Mouse (Mus musculus) hindbrain, postnatal 0 days (tissue): ENCODE results near the gene Hint1. TPM values are rescaled to one million over a fixed set of nuclear protein-coding genes. Genes with fewer than 3 reads are reported as not detected.

ENCODE experiments used
- ATAC-seq: fragments of 200-750 bp; cut with Nextera tagmentation; 2 replicates; pipeline ENCODE4 v1.8.0; 2017; ENCODE audit warnings: mild to moderate bottlenecking, moderate TSS enrichment, moderate library complexity
- DNase-seq: peaks from one replicate; pipeline ENCODE4 v3.0.0-alpha.2; 2015; ENCODE audit warnings: low spot score
- H3K27ac ChIP-seq: fragments of 300-500 bp; sonication (generic); 2 replicates; pipeline ENCODE4 v1.5.1; 2014; ENCODE audit warnings: mild to moderate bottlenecking
- H3K27me3 ChIP-seq: fragments of 300-500 bp; sonication (generic); 2 replicates; pipeline ENCODE4 v1.6.1; 2014; ENCODE audit warnings: low read length, mixed read lengths; ENCODE audit not compliant: insufficient read depth
- H3K36me3 ChIP-seq: fragments of 300-500 bp; sonication (generic); 2 replicates; pipeline ENCODE4 v1.6.1; 2014; ENCODE audit warnings: low read length, mixed read lengths; ENCODE audit not compliant: insufficient read depth
- H3K4me1 ChIP-seq: fragments of 300-500 bp; sonication (generic); 2 replicates; pipeline ENCODE4 v1.6.1; 2014; ENCODE audit warnings: antibody characterized with exemption, low read length, mixed read lengths; ENCODE audit not compliant: insufficient read depth
- H3K4me2 ChIP-seq: fragments of 300-500 bp; sonication (generic); 2 replicates; pipeline ENCODE4 v1.6.1; 2014; ENCODE audit warnings: low read depth, mild to moderate bottlenecking, low read length, moderate library complexity, mixed read lengths
- H3K4me3 ChIP-seq: fragments of 300-500 bp; sonication (generic); 2 replicates; pipeline ENCODE4 v1.5.1; 2014; ENCODE audit warnings: low read length
- H3K9ac ChIP-seq: fragments of 300-500 bp; sonication (generic); replicated peaks from 2 replicates; pipeline ENCODE4 v1.6.1; 2014; ENCODE audit warnings: mild to moderate bottlenecking, low read length, moderate library complexity, mixed read lengths
- H3K9me3 ChIP-seq: fragments of 300-500 bp; sonication (generic); 2 replicates; pipeline ENCODE4 v1.6.1; 2016; ENCODE audit warnings: low read length, mixed read lengths
- CTCF ChIP-seq: IDR thresholded peaks from 2 replicates; pipeline ENCODE4 v1.5.1; 2016; ENCODE audit warnings: antibody characterized with exemption, control low read depth, low read depth
- WGBS: fragments of 180-500 bp; shearing (Covaris S2); extraction: QIAGEN DNeasy Blood & Tissue Kit; methylation state at CpG from one replicate; pipeline ENCODE4 v1.1.7; 2014; 5-methylcytosine and 5-hydroxymethylcytosine counted together
- polyA plus RNA-seq: library from polyadenylated mRNA; unstranded; fragments of >200 nt; fragmentation: Nextera tagmentation; extraction: Ambion mirVana; gene quantifications from 2 replicates; pipeline ENCODE4 v1.2.1, GENCODE M21; 2015
- total RNA-seq: library from RNA; depleted of rRNA; stranded (reverse); fragments of >200 nt; gene quantifications from 2 replicates; pipeline ENCODE4 v1.2.3, GENCODE M21; 2014

Hint1 gene
- total and polyA plus RNA-seq, 2 experiments from 2014 or later = 521 to 1,077 TPM

DNA sequence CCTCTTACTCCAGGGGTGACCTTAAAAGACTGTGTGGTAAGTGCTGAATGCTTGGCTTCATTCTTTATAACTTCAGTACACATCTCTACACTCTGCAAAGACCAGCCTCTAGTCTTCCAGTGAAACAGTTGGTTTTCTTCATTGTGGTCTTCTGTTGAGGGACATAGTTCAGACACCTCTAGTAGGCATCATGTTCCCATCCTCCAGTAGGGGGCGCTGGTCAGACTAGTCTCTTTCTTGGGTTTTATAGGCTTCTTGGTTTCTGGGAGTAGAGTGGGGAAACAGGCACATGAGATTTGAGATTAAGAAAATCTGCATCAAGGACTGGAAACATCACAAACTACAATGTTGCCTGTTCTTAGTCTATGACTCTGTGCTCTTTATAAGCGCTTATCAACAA lies 31.6 kb upstream of the Hint1 start:
- Histone ChIP-seq H3K27ac (no peak overlapping the region), H3K36me3 (no peaks in the 10 kb centered on the region), H3K9me3 (no peaks in the 10 kb centered on the region), H3K4me2 (no peak overlapping the region), H3K9ac (no peak overlapping the region), H3K27me3 (no peaks in the 10 kb centered on the region), H3K4me3 (no peak overlapping the region), H3K4me1 (no peaks in the 10 kb centered on the region)
- TF ChIP-seq CTCF = peak; percentile 41
- 65% methylated on average over 2 of the region's 2 CpGs for WGBS
- no peak for DNase-seq
- no peak for ATAC-seq

DNA sequence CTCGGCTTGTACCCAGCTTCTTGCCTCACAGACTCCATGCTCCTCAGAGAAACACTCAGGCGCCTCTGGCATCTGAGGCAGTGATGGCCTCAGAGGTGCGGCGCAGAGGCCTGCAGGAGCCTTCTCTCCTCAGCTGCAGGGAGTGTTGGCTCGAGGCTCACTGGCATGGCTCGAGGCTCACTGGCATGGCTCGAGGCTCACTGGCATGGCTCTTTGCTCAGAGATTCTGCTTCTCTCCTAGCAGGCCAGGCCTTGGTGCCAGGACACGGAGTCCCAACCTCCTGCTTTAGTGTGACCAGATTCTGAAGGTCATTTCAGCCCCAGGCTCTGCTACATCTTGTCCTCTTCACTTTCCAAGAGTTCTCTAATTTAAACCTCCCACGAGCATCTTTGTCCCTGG lies 30.1 kb upstream of the Hint1 start:
- ATAC-seq (no peak), DNase-seq (no peak)
- H3K4me1 ChIP-seq = no peaks in the 10 kb centered on the region
- no peaks in the 10 kb centered on the region for H3K27me3 ChIP-seq
- H3K27ac ChIP-seq = no peak overlapping the region
- no peak for TF ChIP-seq CTCF
- no peaks in the 10 kb centered on the region for H3K36me3 ChIP-seq
- H3K9ac ChIP-seq = no peak overlapping the region
- 50% methylated on average over 9 of the region's 9 CpGs for WGBS
- H3K4me3 ChIP-seq = no peak overlapping the region
- no peaks in the 10 kb centered on the region for H3K9me3 ChIP-seq
- no peak overlapping the region for H3K4me2 ChIP-seq

DNA sequence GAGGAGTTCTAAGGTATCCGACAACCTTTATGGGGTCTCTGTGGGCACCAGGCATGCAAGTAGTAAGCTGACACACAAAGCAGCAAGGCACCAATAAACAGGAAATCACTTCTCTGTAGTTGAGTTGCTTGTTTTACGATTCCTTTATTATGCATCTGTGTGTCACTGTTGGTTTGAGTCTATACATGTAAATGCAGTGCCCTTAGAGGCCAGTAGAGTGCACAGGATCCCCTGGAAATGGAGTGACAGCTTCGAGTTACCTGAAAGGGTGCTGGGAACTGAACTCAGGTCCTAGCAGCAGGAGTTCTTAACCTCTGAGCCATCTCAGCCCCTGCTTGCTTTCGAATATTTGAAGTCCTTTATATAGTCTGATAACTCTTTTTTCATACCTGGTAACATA lies 26.5 kb upstream of the Hint1 start:
- no peak for ATAC-seq
- no peaks in the 10 kb centered on the region for H3K27me3 ChIP-seq
- 95% methylated on average over 4 of the region's 4 CpGs for WGBS
- no peak overlapping the region for H3K27ac ChIP-seq
- no peak for TF ChIP-seq CTCF
- no peak for DNase-seq
- no peak overlapping the region for H3K4me3 ChIP-seq
- no peaks in the 10 kb centered on the region for H3K9me3 ChIP-seq
- no peaks in the 10 kb centered on the region for H3K4me1 ChIP-seq
- no peaks in the 10 kb centered on the region for H3K36me3 ChIP-seq
- no peak overlapping the region for H3K4me2 ChIP-seq
- no peak overlapping the region for H3K9ac ChIP-seq

DNA sequence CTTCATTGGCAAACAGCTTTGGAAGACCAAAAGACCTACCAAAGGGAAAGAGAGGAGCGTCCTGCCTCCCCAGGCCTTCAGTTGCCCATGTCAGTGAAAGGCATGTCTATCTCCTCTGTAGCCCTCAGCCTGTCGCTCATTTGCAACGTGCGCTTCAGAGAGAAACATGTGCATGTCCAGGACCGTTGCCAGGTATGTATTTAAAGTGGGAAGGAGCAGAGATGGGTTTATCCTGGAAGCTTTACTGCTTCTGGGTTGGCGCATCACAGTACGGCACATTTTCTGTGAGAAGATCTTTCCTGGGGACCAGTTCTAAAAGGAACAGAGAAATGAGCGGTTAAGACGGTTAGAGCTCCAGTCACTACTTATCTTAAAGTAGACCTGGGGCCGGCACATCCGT lies 25.3 kb upstream of the Hint1 start:
- no peaks in the 10 kb centered on the region for H3K27me3 ChIP-seq
- no peaks in the 10 kb centered on the region for H3K9me3 ChIP-seq
- ATAC-seq = no peak
- H3K27ac ChIP-seq = no peak overlapping the region
- no peak overlapping the region for H3K4me2 ChIP-seq
- DNase-seq = no peak
- TF ChIP-seq CTCF = no peak
- H3K9ac ChIP-seq = no peak overlapping the region
- WGBS = 88% methylated on average over 11 of the region's 11 CpGs
- no peak overlapping the region for H3K4me3 ChIP-seq
- no peaks in the 10 kb centered on the region for H3K4me1 ChIP-seq
- no peaks in the 10 kb centered on the region for H3K36me3 ChIP-seq

DNA sequence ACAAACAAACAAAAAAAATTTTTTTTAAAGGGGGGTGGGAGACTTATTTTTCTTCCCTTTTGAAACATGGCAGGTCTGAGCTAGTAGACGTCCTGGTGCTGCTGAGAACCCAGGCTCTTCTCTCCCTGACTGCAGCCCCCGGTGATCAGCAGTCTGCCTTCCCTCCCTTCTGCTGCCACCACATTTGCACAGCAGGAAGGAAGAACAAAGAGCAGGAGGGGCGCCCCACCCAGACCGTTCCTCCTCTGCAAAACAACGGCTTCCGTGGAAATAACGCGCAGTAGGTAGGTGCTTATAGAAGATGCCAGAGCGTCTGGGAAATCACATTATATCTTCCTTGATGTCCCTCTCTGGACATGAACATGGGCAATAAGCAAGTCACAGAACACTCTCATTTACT lies 21.8 kb upstream of the Hint1 start:
- H3K4me1 ChIP-seq = no peaks in the 10 kb centered on the region
- H3K27ac ChIP-seq = no peak overlapping the region
- no peaks in the 10 kb centered on the region for H3K36me3 ChIP-seq
- WGBS = 45% methylated on average over 9 of the region's 9 CpGs
- no peaks in the 10 kb centered on the region for H3K9me3 ChIP-seq
- no peak for TF ChIP-seq CTCF
- ATAC-seq = no peak
- DNase-seq = no peak
- H3K27me3 ChIP-seq = no peaks in the 10 kb centered on the region
- H3K4me2 ChIP-seq = no peak overlapping the region
- no peak overlapping the region for H3K9ac ChIP-seq
- H3K4me3 ChIP-seq = no peak overlapping the region

DNA sequence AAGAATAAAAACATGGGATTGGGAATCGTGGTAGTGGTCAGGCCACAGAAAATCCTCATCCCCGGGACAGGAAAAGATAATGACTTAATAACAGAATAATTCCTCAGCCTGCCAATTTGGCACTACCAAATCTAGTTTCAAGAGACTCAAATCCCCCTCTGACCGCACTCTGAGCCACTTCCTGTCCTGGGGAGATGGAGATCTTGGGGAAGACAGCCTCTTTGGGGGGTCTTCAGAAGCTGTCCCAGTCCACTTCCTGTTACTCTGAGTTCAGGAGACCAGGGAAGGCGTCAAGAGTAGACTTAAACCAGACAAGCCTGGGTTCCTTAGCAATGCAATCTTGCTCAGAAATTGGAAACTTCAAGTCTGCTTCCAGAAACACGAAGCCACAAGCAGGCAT lies 21.2 kb upstream of the Hint1 start:
- no peaks in the 10 kb centered on the region for H3K27me3 ChIP-seq
- no peak for DNase-seq
- H3K36me3 ChIP-seq = no peaks in the 10 kb centered on the region
- WGBS = 74% methylated on average over 5 of the region's 5 CpGs
- no peak overlapping the region for H3K27ac ChIP-seq
- no peak for TF ChIP-seq CTCF
- H3K4me1 ChIP-seq = no peaks in the 10 kb centered on the region
- H3K4me3 ChIP-seq = no peak overlapping the region
- no peaks in the 10 kb centered on the region for H3K9me3 ChIP-seq
- ATAC-seq = no peak
- H3K9ac ChIP-seq = no peak overlapping the region
- no peak overlapping the region for H3K4me2 ChIP-seq

DNA sequence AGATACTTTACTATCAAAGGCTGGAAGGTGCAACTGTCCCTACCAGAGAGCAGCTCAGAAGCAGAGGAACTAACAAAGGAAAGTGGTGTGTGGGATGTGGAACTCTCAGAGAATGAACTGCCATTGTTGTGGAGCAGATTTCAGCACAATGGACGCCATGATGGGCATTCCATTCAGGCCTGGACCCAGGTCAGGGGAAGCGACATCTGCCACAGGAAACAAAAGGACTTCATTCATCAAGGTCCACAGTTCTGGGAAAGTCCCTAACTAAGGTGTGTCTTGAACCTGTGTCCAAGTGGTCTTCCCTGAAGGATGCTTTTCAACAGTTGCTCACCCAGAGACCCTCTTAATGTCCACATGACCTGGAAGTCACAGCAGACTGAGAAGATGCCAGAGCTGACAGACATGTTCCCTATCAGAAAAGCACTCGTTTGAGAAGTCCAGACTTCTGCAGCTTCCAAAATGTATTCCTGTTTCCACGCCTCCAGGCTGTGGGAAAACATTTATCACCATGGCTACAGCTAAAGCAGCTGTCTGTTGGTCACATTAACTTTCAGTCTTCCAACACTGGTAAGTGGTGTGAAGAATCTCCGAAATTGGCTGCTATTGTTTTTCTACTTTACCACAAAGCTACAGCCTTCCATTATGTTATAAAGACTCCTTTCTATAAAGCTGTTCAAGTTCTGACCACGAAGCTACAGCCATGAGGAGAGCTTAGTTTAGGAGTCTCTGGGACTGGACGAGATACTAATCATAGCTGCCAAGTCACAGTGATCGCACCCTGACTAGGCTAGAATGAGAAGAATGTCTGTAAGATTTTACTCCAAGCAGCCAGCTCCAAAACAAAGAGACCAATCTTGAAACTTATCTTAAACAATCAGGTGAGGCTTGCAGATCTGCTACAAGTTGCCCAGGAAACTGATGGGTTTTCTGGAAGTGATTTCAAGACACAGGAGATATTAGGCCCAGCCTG lies 20.4 kb upstream of the Hint1 start:
- Histone ChIP-seq H3K4me1 (no peaks in the 10 kb centered on the region), H3K36me3 (no peaks in the 10 kb centered on the region), H3K27ac (no peak overlapping the region), H3K4me2 (no peak overlapping the region), H3K4me3 (no peak overlapping the region), H3K27me3 (no peaks in the 10 kb centered on the region), H3K9ac (no peak overlapping the region), H3K9me3 (no peaks in the 10 kb centered on the region)
- no peak for TF ChIP-seq CTCF
- peak; percentile 39 for DNase-seq
- ATAC-seq = no peak
- WGBS = 16% methylated on average over 8 of the region's 8 CpGs
